Mouse (Mus musculus) splenic B cell, adult 2 months (primary cell): ENCODE results near the gene Chsy1.
"Not testable (repeated sequence)": the region's sequence is repeated elsewhere in the genome, so short reads cannot be mapped to it uniquely, and the experiment has no call there.

ENCODE experiments used
- DNase-seq: peaks from one replicate; pipeline ENCODE4 v3.0.0-alpha.2; 2011; ENCODE audit warnings: low read depth, low spot score
- H3K27me3 ChIP-seq: 2 replicates; pipeline ENCODE4 v1.6.1; 2012; ENCODE audit warnings: mild to moderate bottlenecking, low read length, moderate library complexity, mixed read lengths; ENCODE audit not compliant: control insufficient read depth, poor library complexity, insufficient read depth, severe bottlenecking
- H3K36me3 ChIP-seq: 2 replicates; pipeline ENCODE4 v1.6.1; 2012; ENCODE audit warnings: mild to moderate bottlenecking, low read length, moderate library complexity, mixed read lengths; ENCODE audit not compliant: control insufficient read depth, poor library complexity, insufficient read depth, severe bottlenecking

The Chsy1 gene

DNA sequence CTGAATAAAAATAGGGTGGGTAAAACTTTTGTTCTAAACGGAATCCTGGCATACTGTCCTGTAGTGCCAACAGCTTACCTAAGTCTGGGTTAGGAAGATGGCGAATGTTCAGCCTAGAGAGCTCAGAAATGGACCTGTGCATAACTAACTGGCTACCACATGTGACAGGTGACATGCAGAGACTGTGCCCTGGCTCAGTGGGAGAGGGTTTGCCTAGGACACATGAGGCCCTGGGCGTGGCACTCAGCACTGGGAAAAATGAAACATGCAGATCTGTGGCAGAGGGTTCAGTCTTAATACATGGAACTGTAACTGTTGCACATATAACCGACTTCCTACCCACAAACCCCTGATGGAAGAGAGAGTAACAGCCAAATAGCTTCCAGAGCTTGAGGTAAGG is 74.7 kb downstream of the Chsy1 start:
- Histone ChIP-seq H3K27me3 (no peaks in the 10 kb centered on the region), H3K36me3 (no peaks in the 10 kb centered on the region)
- no peak for DNase-seq

DNA sequence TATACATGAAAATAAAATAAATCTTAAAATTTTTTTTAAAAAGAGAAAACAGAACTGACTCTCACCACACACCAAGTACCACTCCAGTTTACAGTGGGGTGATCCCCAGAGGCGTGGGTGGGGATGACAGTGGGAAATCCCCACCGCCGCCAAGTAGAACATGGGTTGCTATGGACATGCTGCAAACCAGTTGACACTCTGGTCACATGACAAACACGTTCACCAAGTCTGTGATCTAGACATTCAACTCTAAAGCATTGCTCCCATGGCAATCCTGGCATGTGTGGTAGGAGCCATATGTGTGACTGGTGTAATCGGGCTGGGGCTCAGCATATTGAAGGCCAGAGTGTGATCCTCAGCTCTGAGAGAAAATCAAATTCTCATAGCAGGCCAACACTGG is 76.1 kb downstream of the Chsy1 start:
- no peaks in the 10 kb centered on the region for H3K27me3 ChIP-seq
- DNase-seq = peak; percentile 91
- no peaks in the 10 kb centered on the region for H3K36me3 ChIP-seq

DNA sequence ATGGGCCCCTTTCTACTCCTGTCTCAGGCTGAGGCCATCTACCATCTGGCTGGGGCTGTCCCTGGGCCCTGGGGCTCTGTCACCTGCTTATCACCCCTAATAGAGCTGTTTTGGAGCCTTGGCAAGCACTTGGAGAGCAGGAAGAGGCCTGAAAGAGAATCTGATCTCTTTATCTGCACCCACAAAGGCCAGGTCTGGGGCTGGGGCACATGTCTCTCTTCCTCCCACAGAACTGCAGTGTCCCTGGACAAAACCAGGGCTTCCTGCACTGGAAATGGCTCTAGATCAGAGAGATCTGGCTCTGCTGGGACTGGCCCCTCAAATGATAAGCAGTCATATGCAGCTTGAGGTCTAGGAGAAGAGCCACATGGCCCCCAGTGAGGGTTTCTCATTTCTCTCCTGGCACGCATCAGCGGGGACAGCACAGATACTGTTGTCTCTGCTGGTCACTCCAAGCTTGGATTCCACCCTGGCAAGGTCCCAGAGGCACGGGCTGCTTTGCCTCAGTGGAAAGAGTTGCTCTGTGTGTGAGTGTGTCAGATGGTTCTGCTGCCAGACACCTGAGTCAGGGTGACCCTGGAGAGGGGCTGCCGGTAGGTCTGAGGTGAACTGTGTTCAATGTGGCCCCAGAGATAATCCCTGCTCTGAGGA is 78.4 kb downstream of the Chsy1 start:
- H3K27me3 ChIP-seq = no peaks in the 10 kb centered on the region
- no peaks in the 10 kb centered on the region for H3K36me3 ChIP-seq
- DNase-seq = peak; percentile 23

DNA sequence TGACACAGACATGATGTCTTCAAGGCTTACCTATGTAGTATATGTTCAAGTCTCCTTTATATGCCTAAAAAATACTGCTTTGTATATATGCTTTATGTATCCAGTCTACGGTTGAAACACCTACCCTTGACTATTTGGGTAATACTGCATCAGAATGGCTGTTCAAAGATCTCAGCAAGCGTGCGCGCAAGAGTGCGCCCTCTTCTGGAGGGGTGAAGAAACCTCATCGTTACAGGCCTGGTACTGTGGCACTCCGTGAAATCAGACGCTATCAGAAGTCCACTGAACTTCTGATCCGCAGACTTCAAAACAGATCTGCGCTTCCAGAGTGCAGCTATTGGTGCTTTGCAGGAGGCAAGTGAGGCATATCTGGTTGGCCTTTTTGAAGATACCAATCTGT is 81.1 kb downstream of the Chsy1 start:
- H3K36me3 ChIP-seq, H3K27me3 ChIP-seq: not testable (repeated sequence)
- peak; percentile 30 for DNase-seq

DNA sequence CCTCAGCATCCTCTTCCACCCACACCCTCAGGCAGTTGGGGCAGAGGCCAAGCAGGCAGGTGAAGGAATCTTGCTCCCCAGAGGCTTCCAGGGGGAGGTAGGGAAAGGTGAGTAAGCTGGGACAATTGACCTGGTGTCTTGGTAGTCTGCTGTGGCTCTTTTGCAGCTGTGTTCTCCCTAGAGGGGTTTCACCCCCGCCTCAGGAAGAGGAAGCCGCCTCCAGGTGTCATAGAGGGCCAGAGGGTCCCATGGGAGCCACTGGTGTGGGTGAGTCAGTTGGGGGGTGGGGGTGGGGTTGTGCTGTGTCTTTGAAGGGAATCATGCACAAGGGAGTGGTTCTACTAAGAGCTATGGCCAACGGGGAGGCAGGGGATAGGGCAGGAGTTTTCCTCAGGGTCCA is 85.2 kb downstream of the Chsy1 start:
- DNase-seq = peak; percentile 90
- Histone ChIP-seq H3K27me3 (no peaks in the 10 kb centered on the region), H3K36me3 (no peaks in the 10 kb centered on the region)

DNA sequence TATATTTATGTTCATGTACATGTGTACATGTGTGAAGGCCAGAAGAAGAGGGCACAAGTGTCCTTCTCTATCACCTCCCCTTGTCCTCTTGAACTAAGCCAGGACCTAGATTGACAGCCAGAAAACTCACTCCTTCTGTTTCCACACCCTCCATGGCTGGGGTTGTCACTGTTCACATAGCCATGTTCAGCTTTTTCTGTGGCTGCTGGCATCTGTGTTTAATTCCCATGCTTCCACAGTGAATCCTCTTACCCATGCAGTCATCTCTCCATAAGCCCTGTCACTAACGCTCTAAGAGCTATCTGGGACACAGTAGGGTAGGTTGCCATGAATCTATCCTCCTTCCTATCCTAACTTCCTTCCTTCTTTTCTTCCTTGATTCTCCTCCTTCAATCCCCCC is 86.6 kb downstream of the Chsy1 start:
- H3K27me3 ChIP-seq = no peaks in the 10 kb centered on the region
- no peaks in the 10 kb centered on the region for H3K36me3 ChIP-seq
- no peak for DNase-seq

DNA sequence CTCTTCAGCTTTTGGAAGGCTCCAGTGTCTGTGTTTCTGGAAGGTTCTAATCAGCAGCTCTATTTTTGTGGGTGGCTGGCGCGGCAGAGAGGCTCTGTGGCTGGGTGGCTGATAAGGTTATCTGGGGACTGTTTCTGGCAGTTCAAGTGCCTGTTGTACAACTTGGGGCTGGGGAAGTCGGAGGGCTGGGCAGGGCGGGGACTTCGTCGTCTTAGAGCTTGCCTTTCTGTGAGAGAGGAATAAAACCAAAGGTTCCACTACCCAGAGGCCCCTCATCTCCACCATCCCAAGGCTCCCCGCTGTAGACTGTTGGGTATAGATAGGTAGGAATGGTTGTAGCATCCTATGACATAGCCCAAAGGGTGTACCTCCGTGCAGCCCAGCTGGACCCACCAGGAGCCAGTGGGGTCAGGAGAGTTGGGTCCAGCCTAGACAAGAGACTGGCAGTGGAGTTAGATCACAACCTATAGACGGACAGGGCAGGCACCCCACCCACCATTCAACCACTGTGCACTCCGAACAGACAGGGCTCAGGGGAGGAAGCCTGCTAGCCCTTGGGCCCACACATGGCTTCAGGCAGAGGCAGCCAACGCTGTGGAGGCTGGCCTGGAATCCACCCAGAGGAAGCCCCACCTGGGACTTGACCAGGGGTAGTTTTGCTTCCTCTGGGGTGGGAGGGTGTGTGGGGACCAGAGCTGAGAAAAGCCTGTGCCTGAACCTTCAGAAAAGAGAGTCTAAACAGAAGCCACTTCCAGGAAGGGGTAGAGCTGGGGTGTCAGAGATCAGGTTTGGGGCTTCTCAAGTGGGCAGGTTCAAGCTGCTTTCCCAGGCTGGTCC is 87.5 kb downstream of the Chsy1 start:
- peak; percentile 58 for DNase-seq
- H3K36me3 ChIP-seq = no peaks in the 10 kb centered on the region

DNA sequence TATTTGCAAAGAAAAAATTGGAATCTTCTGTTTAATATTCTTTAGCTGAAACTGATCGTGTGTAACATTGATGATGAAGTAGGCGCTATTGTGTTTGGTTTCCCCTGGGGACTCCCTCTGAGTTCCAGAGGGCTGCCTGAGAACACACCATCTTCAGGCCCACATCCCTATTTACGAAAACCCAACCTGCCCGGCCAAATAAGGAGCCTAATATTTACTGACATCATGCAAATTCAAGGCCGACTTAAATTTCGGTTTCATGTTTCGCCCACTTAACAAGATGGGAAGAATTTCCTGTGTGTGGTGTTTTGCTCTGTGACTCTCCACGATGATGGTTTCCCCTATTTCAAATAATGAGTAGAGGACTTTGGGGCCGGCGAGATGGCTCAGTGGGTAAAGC is 89.1 kb downstream of the Chsy1 start:
- DNase-seq = peak; percentile 66
- Histone ChIP-seq H3K27me3 (no peaks in the 10 kb centered on the region), H3K36me3 (no peaks in the 10 kb centered on the region)

More for the DNA sequence above, 87.5 kb downstream of the Chsy1 start:
- H3K27me3 ChIP-seq = no peaks in the 10 kb centered on the region

DNA sequence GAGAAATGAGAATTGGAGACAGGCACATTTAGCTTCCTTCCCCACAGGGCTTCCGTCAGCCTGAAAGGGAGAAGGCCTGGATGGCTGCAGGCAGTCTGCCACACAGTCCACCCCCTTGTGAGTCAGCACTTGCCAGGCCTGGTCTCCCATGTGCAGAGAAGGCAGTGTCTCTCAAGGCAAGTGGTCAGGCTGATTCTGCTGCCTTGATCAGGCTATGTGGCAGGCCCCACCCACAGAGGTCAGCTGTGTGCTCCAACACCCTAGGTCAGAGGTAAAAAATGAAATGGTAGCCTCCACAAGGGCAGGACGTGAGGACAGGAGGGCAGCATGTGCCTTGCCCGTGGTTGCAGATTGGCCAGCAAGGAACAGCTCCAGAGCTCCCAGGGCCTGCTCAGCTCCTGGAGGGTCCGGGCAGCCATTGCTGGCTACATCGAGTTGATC is 90.1 kb downstream of the Chsy1 start:
- peak; percentile 15 for DNase-seq
- no peaks in the 10 kb centered on the region for H3K27me3 ChIP-seq
- H3K36me3 ChIP-seq = no peaks in the 10 kb centered on the region

DNA sequence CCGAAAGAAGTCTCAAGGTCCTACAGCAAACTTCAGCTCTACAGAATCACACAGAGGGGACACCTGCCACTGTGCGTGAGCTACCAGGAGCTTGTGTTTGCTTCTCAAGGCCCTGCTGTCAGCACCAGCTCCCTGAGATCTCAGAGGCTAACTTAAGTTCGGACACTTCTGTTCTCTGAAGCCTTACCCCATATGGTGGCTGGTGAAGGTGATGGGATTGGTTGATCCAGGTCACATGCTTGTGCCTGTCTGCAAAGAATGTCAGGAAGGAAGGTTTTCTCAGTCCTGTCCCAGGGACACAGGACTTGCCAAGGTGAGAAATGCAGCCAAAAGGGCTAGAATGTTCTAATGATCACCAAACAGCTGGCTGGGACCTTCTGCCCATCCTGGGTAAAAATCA is 91.1 kb downstream of the Chsy1 start:
- no peak for DNase-seq
- Histone ChIP-seq H3K27me3 (no peaks in the 10 kb centered on the region), H3K36me3 (no peaks in the 10 kb centered on the region)

DNA sequence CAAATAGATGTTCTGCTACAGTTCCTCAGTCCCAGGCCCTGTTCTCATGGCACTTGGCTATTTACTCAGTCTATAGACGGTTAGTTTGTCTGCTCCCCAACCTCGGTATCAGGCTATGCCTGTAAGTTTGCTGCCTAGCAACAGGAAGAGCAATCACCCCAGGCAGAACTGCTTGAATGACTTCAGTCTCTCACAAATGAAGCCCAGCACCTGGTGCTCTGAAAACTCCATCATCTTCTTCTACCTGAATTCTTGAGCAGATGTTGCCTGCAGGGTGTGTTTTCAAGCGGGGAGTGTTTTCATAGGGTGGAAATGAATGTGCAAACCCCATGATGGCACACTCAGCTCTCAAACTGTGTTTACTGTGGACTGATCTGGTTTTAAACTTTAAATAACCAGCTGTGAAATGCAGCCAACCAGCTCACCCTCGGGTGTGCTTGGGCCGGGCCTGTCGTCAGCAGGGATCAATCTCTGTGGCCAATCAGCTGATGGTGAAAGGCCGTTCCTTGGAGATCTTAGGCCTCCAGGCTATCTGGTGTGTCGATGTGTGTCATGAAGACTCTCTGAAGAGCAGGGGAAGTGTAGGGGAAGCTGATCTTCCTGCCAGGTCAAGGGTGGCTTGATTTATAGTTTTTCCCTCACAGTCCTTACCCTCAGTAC is 91.6 kb downstream of the Chsy1 start:
- no peaks in the 10 kb centered on the region for H3K36me3 ChIP-seq
- peak; percentile 79 for DNase-seq
- no peaks in the 10 kb centered on the region for H3K27me3 ChIP-seq

DNA sequence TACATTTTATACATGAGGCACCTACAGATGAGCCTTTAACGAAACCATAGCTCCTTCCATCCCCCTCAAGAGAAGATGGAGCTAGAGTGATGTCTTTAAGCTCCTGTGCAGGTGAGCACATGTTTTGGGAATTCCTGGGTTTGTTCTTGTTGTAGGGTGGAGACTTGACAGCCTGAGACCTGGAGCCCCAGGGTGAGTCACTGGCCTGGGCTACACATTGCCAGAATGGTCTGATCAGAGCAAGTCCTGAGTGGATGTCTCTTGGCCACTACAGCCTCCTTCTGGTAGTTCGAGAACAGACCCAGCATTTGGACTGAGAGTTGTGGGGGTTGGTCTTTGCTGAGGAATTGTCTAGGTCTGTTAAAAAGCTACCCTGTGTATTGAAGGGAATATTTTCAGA is 92.3 kb downstream of the Chsy1 start:
- no peak for DNase-seq
- no peaks in the 10 kb centered on the region for H3K27me3 ChIP-seq
- no peaks in the 10 kb centered on the region for H3K36me3 ChIP-seq

DNA sequence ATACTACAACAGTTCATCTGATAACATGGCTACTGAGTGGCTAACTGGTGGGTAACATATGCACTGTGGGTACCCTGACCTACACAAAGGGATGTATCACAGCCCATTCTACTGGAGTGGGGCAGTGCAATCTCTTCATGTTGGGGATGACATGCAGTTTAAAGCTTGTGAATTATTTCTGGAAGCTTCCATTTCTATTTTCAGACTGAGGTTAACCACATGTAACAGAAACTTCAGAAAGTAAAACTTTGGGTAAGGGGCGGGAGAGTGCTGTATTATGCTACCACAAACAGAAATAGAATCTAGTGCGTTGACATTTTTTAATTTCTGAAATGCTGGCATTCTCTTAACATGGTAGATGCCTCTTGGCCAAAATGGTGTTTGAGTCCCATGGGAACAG is 100.6 kb downstream of the Chsy1 start:
- DNase-seq = no peak
- H3K27me3 ChIP-seq = no peaks in the 10 kb centered on the region
- H3K36me3 ChIP-seq = no peaks in the 10 kb centered on the region

DNA sequence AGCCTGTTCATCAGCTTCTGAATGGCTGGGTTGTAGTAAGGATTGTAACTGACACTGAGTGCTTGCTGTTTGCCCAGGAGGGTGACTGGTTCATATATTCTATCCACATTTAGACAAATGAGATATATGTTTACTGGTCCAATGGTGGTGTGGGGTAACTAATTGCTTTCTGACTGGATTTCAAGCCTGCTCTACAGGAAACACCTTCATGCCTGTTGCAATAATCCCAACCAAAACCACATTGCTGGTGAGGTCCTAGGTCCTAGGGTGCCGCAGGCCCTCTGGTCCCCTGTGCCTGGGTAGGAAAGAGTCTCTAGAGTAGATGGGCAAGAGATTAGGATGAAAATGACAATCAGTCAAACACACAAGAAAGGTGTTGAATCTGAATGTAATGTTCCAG is 103.6 kb downstream of the Chsy1 start:
- Histone ChIP-seq H3K36me3 (no peaks in the 10 kb centered on the region), H3K27me3 (no peaks in the 10 kb centered on the region)
- no peak for DNase-seq

DNA sequence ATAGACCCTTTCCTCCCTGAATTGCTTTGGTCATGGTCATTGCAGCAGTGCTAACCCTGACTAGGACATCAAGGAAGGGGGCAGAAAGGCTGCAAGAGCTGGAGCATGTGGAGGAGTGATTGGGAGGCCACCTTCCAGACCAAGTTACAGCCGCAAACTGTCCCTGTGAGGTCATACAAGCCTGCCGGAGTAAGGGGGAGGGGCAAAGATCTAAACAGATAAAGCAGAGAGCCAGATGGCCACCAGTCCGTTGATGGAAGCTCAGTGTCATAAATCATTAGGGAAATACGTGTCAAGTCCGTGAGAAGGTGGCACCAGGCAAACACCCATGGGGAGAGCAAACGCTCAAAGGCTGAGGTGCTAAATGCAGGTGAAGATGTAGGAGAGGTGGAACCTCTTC is 105.2 kb downstream of the Chsy1 start:
- Histone ChIP-seq H3K27me3 (no peaks in the 10 kb centered on the region), H3K36me3 (no peaks in the 10 kb centered on the region)
- DNase-seq = no peak
